Mouse (Mus musculus): Measurements from ENCODE around the gene Mfsd12. TPM values are rescaled to one million over a fixed set of nuclear protein-coding genes. Genes with fewer than 3 reads are reported as not detected.

Mfsd12 gene
- polyA plus RNA-seq, 1 experiment = 44.1 TPM

- no peak for TF ChIP-seq FLI1 (IDR thresholded peaks at IDR 0.05; ENCODE audit: low read length)
- TF ChIP-seq GATA1 (IDR thresholded peaks at IDR 0.05; ENCODE audit: borderline replicate concordance, low read length) = no peak
- Histone ChIP-seq H3K9me3 (no peaks in the 10 kb centered on the region), H3K36me3 (replicated peaks; ENCODE audit: low read length) (peaks cover 72% of the 10 kb centered on the region), H3K4me1 (peaks cover 87% of the 10 kb centered on the region), H3K27me3 (replicated peaks) (no peaks in the 10 kb centered on the region), H3K4me3 (replicated peaks) (peak overlapping the region; percentile 98)
Observed at GRCm38 (mm10) chr10:81319741-81320549, 37.3 kb upstream of the Mfsd12 start.

- no peaks in the 10 kb centered on the region for H3K27me3 ChIP-seq (replicated peaks)
- peaks cover 87% of the 10 kb centered on the region for H3K4me1 ChIP-seq
- H3K4me3 ChIP-seq (replicated peaks) = peak within 1 kb of the TSS; percentile 98
- H3K9me3 ChIP-seq = no peaks in the 10 kb centered on the region
- TF ChIP-seq GATA1 (IDR thresholded peaks at IDR 0.05; ENCODE audit: borderline replicate concordance, low read length) = no peak
- TF ChIP-seq FLI1 (IDR thresholded peaks at IDR 0.05; ENCODE audit: low read length) = no peak
- H3K36me3 ChIP-seq (replicated peaks; ENCODE audit: low read length) = peaks cover 72% of the 10 kb centered on the region
Observed at GRCm38 (mm10) chr10:81320550-81321347, 36.5 kb upstream of the Mfsd12 start, which contains the start of gene Cactin. Cactin (plus strand) TSS chr10:81321103.

GRCm38 (mm10) chr10:81321436-81321835, 35.9 kb upstream of the Mfsd12 start:
- TF ChIP-seq GATA1 (IDR thresholded peaks at IDR 0.05; ENCODE audit: borderline replicate concordance, low read length) (no peak), FLI1 (IDR thresholded peaks at IDR 0.05; ENCODE audit: low read length) (no peak)
- Histone ChIP-seq H3K27me3 (replicated peaks) (no peaks in the 10 kb centered on the region), H3K9me3 (no peaks in the 10 kb centered on the region), H3K36me3 (replicated peaks; ENCODE audit: low read length) (peaks cover 72% of the 10 kb centered on the region), H3K4me1 (peaks cover 87% of the 10 kb centered on the region), H3K4me3 (replicated peaks) (peak overlapping the region; percentile 98)

GRCm38 (mm10) chr10:81322444-81322843, 34.8 kb upstream of the Mfsd12 start:
- Histone ChIP-seq H3K4me3 (replicated peaks) (peak overlapping the region; percentile 98), H3K9me3 (no peaks in the 10 kb centered on the region), H3K36me3 (replicated peaks; ENCODE audit: low read length) (peaks cover 70% of the 10 kb centered on the region), H3K27me3 (replicated peaks) (no peaks in the 10 kb centered on the region), H3K4me1 (peaks cover 87% of the 10 kb centered on the region)
- no peak for TF ChIP-seq GATA1 (IDR thresholded peaks at IDR 0.05; ENCODE audit: borderline replicate concordance, low read length)
- no peak for TF ChIP-seq FLI1 (IDR thresholded peaks at IDR 0.05; ENCODE audit: low read length)

GRCm38 (mm10) chr10:81323141-81323775, 34.0 kb upstream of the Mfsd12 start:
- Histone ChIP-seq H3K9me3 (no peaks in the 10 kb centered on the region), H3K27me3 (replicated peaks) (no peaks in the 10 kb centered on the region), H3K4me3 (replicated peaks) (peak overlapping the region; percentile 98), H3K36me3 (replicated peaks; ENCODE audit: low read length) (peaks cover 62% of the 10 kb centered on the region), H3K4me1 (peaks cover 87% of the 10 kb centered on the region)
- TF ChIP-seq FLI1 (IDR thresholded peaks at IDR 0.05; ENCODE audit: low read length) (no peak), GATA1 (IDR thresholded peaks at IDR 0.05; ENCODE audit: borderline replicate concordance, low read length) (no peak)

GRCm38 (mm10) chr10:81323791-81324530, 33.3 kb upstream of the Mfsd12 start:
- no peak for TF ChIP-seq FLI1 (IDR thresholded peaks at IDR 0.05; ENCODE audit: low read length)
- TF ChIP-seq GATA1 (IDR thresholded peaks at IDR 0.05; ENCODE audit: borderline replicate concordance, low read length) = no peak
- H3K36me3 ChIP-seq (replicated peaks; ENCODE audit: low read length) = peaks cover 55% of the 10 kb centered on the region
- peak overlapping the region; percentile 38 for H3K4me3 ChIP-seq (replicated peaks)
- no peaks in the 10 kb centered on the region for H3K9me3 ChIP-seq
- peaks cover 87% of the 10 kb centered on the region for H3K4me1 ChIP-seq
- no peaks in the 10 kb centered on the region for H3K27me3 ChIP-seq (replicated peaks)

GRCm38 (mm10) chr10:81325176-81325575, 32.1 kb upstream of the Mfsd12 start:
- no peaks in the 10 kb centered on the region for H3K9me3 ChIP-seq
- no peaks in the 10 kb centered on the region for H3K27me3 ChIP-seq (replicated peaks)
- TF ChIP-seq FLI1 (IDR thresholded peaks at IDR 0.05; ENCODE audit: low read length) (no peak), GATA1 (IDR thresholded peaks at IDR 0.05; ENCODE audit: borderline replicate concordance, low read length) (no peak)
- peaks cover 58% of the 10 kb centered on the region for H3K36me3 ChIP-seq (replicated peaks; ENCODE audit: low read length)
- H3K4me1 ChIP-seq = peaks cover 88% of the 10 kb centered on the region
- H3K4me3 ChIP-seq (replicated peaks) = peak overlapping the region; percentile 16

GRCm38 (mm10) chr10:81325781-81326180, 31.5 kb upstream of the Mfsd12 start:
- H3K27me3 ChIP-seq (replicated peaks) = no peaks in the 10 kb centered on the region
- H3K4me3 ChIP-seq (replicated peaks) = peak overlapping the region; percentile 21
- H3K36me3 ChIP-seq (replicated peaks; ENCODE audit: low read length) = peaks cover 64% of the 10 kb centered on the region
- TF ChIP-seq GATA1 (IDR thresholded peaks at IDR 0.05; ENCODE audit: borderline replicate concordance, low read length) = no peak
- TF ChIP-seq FLI1 (IDR thresholded peaks at IDR 0.05; ENCODE audit: low read length) = no peak
- peaks cover 94% of the 10 kb centered on the region for H3K4me1 ChIP-seq
- no peaks in the 10 kb centered on the region for H3K9me3 ChIP-seq

GRCm38 (mm10) chr10:81326858-81327257, 30.4 kb upstream of the Mfsd12 start:
- H3K9me3 ChIP-seq = no peaks in the 10 kb centered on the region
- no peaks in the 10 kb centered on the region for H3K27me3 ChIP-seq (replicated peaks)
- TF ChIP-seq GATA1 (IDR thresholded peaks at IDR 0.05; ENCODE audit: borderline replicate concordance, low read length) (no peak), FLI1 (IDR thresholded peaks at IDR 0.05; ENCODE audit: low read length) (no peak)
- H3K4me3 ChIP-seq (replicated peaks) = peak overlapping the region; percentile 88
- peaks cover 99% of the 10 kb centered on the region for H3K4me1 ChIP-seq
- peaks cover 69% of the 10 kb centered on the region for H3K36me3 ChIP-seq (replicated peaks; ENCODE audit: low read length)
